Mouse (Mus musculus) liver, postnatal 0 days (tissue): ENCODE results near the gene Dach2. TPM values are rescaled to one million over a fixed set of nuclear protein-coding genes. Genes with fewer than 3 reads are reported as not detected.

Source experiments
- ATAC-seq: fragments of 200-750 bp; cut with Nextera tagmentation; 2 replicates; pipeline ENCODE4 v1.8.0; 2017; ENCODE audit warnings: mild to moderate bottlenecking, moderate library complexity
- DNase-seq: peaks from one replicate; pipeline ENCODE4 v3.0.0-alpha.2; 2016
- H3K27ac ChIP-seq: fragments of 300-500 bp; sonication (generic); 2 replicates; pipeline ENCODE4 v1.5.1; 2014; ENCODE audit warnings: antibody characterized with exemption, moderate library complexity, mild to moderate bottlenecking, low read depth
- H3K27me3 ChIP-seq: fragments of 300-500 bp; sonication (generic); 2 replicates; pipeline ENCODE4 v1.6.1; 2014; ENCODE audit warnings: low read length, control low read depth, mixed read lengths; ENCODE audit not compliant: insufficient read depth
- H3K36me3 ChIP-seq: fragments of 300-500 bp; sonication (generic); replicated peaks from 2 replicates; pipeline ENCODE4 v1.6.1; 2014; ENCODE audit warnings: mild to moderate bottlenecking, control low read depth, low read length, moderate library complexity, mixed read lengths; ENCODE audit not compliant: insufficient read depth
- H3K4me1 ChIP-seq: fragments of 300-500 bp; sonication (generic); 2 replicates; pipeline ENCODE4 v1.6.1; 2014; ENCODE audit warnings: antibody characterized with exemption, mild to moderate bottlenecking, control low read depth; ENCODE audit not compliant: insufficient read depth
- H3K4me2 ChIP-seq: fragments of 300-500 bp; sonication (generic); 2 replicates; pipeline ENCODE4 v1.6.1; 2014; ENCODE audit warnings: low read depth, mild to moderate bottlenecking, low read length, moderate library complexity, mixed read lengths
- H3K4me3 ChIP-seq: fragments of 300-500 bp; sonication (generic); 2 replicates; pipeline ENCODE4 v1.5.1; 2014; ENCODE audit warnings: low read depth, low read length
- H3K9ac ChIP-seq: fragments of 300-500 bp; sonication (generic); replicated peaks from 2 replicates; pipeline ENCODE4 v1.6.1; 2014; ENCODE audit warnings: mild to moderate bottlenecking, moderate library complexity
- H3K9me3 ChIP-seq: fragments of 300-500 bp; sonication (generic); 2 replicates; pipeline ENCODE4 v1.6.1; 2016; ENCODE audit warnings: mild to moderate bottlenecking, control low read depth, low read length, mixed read lengths
- CTCF ChIP-seq: sonication (generic); IDR thresholded peaks from 2 replicates; pipeline ENCODE4 v1.5.1; 2016; ENCODE audit warnings: antibody characterized with exemption, low read depth
- EP300 ChIP-seq: IDR thresholded peaks from 2 replicates; pipeline ENCODE4 v1.6.1; 2016; ENCODE audit warnings: antibody characterized with exemption, low read depth, mild to moderate bottlenecking
- WGBS: fragments of 180-500 bp; shearing (Covaris S2); extraction: QIAGEN DNeasy Blood & Tissue Kit; methylation state at CpG from one replicate; pipeline ENCODE4 v1.1.7; 2014; ENCODE audit not compliant: insufficient replicate concordance; 5-methylcytosine and 5-hydroxymethylcytosine counted together
- polyA plus RNA-seq: library from polyadenylated mRNA; unstranded; fragments of >200 nt; fragmentation: Nextera tagmentation; extraction: Ambion mirVana; gene quantifications from 2 replicates; pipeline ENCODE4 v1.2.1, GENCODE M21; 2015

Gene Dach2
- polyA plus RNA-seq, 1 experiment from 2014 or later: 0.20 TPM

DNA sequence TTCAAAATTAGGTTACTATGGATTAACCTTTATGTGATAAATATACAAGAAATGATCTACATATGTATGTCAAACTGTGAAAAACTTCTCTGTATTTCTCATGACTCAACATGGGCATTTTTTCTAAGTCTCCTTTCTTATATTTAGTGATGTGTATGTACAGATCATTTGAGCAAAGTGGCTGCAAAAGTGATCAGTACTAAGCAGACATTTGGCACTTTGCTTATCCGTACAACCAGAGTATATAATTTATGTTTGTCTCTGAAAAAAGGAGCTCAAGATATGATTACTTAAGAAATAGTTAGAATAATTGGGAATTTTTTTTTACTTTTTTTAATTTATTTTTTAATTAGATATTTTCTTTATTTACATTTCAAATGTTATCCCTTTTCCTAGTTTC lies 111.4 kb downstream of the Dach2 start:
- Histone ChIP-seq H3K36me3 (no peaks in the 10 kb centered on the region), H3K27me3 (no peaks in the 10 kb centered on the region), H3K9ac (no peak overlapping the region), H3K4me3 (no peak overlapping the region), H3K4me1 (no peaks in the 10 kb centered on the region), H3K27ac (no peak overlapping the region), H3K9me3 (no peaks in the 10 kb centered on the region), H3K4me2 (no peak overlapping the region)
- DNase-seq (no peak), ATAC-seq (no peak)
- 63% methylated on average over 1 of the region's 1 CpGs for WGBS
- TF ChIP-seq EP300: no peak
- no peak for TF ChIP-seq CTCF

DNA sequence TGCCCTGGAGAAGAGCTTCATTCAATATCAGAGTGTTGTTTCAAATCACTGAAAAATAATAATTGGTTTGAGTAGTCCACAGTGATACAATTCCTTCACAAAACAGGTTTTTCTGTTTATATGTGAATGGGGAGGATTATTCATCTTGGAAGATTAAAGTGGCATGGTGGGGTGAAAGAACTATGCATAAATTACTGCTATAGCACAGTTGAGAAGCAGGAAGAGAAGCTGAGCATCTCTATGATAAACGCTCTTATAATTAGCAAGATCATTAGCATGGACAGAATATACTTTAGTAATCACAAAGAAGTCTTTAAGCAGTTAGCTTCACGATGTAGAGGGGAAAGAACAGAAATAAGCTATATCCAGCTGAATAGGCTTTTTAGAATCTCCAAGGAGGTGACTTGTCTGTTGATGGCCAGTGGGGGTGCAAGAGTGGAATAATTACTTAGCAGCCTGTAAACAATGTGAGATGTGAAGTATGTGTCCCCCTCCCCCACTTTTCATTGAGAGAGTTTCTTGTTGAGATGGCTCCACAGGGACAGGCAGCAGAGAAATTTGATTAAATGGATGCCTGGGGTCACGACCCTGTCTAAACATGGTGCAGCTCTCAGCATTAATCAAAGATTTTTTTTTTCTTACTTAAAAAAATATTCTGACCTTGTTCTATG lies 124.3 kb downstream of the Dach2 start:
- H3K27me3 ChIP-seq: no peaks in the 10 kb centered on the region
- H3K9ac ChIP-seq: no peak overlapping the region
- no peaks in the 10 kb centered on the region for H3K36me3 ChIP-seq
- TF ChIP-seq EP300 (no peak), CTCF (no peak)
- H3K9me3 ChIP-seq: no peaks in the 10 kb centered on the region
- H3K4me1 ChIP-seq: no peaks in the 10 kb centered on the region
- DNase-seq (no peak), ATAC-seq (no peak)
- WGBS: 53% methylated on average over 3 of the region's 3 CpGs
- H3K4me2 ChIP-seq: no peak overlapping the region
- H3K4me3 ChIP-seq: no peak overlapping the region
- no peak overlapping the region for H3K27ac ChIP-seq

DNA sequence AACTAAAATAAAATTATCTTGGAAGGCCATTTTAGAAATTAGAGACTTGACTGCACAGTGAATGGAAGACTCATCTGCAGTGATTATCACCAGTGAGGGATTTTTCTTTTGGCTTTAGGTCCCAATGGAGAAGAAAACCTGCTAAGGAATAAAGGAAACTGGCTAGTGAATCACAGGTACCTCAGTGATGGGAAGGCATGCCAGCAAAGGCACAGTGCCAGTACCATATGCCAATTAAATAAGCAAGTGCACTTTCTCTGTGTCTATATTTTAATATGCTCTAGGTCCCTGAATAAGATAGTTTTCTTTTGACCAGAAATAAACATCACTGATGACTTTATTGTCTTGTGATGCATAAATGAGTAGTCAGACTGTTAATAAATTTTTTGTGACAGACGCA lies 184.8 kb downstream of the Dach2 start:
- WGBS: 70% methylated on average over 1 of the region's 1 CpGs
- no peak for ATAC-seq

DNA sequence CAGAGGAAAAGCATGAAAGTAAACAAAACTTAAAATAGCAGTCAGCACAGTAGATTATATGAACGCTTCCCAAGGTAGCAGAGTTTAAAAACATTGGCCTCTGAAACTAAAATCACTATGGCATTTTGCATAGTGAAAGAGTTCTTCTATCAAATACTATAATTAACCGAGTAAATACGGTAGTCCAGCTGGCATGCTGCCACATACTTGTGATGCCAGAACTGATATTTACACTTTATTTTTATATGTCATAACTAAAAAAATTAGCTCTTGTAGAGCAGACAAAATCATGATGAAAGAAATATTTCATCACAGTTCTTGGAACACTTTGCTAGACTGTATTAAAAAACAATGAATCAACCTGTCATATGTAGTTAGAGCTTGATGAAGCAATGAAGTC lies 247.8 kb downstream of the Dach2 start:
- H3K4me1 ChIP-seq: no peaks in the 10 kb centered on the region
- no peak overlapping the region for H3K4me3 ChIP-seq
- H3K4me2 ChIP-seq: no peak overlapping the region
- TF ChIP-seq EP300 (no peak), CTCF (no peak)
- WGBS: 68% methylated on average over 3 of the region's 3 CpGs
- no peak for DNase-seq
- no peak for ATAC-seq
- H3K9ac ChIP-seq: no peak overlapping the region
- no peaks in the 10 kb centered on the region for H3K9me3 ChIP-seq
- H3K27ac ChIP-seq: no peak overlapping the region
- no peaks in the 10 kb centered on the region for H3K27me3 ChIP-seq
- no peaks in the 10 kb centered on the region for H3K36me3 ChIP-seq

More for the DNA sequence above, 184.8 kb downstream of the Dach2 start:
- Histone ChIP-seq H3K4me1 (no peaks in the 10 kb centered on the region), H3K9ac (no peak overlapping the region), H3K4me3 (no peak overlapping the region), H3K4me2 (no peak overlapping the region), H3K27me3 (no peaks in the 10 kb centered on the region), H3K9me3 (no peaks in the 10 kb centered on the region), H3K36me3 (no peaks in the 10 kb centered on the region), H3K27ac (no peak overlapping the region)
- no peak for DNase-seq
- TF ChIP-seq CTCF (no peak), EP300 (no peak)

DNA sequence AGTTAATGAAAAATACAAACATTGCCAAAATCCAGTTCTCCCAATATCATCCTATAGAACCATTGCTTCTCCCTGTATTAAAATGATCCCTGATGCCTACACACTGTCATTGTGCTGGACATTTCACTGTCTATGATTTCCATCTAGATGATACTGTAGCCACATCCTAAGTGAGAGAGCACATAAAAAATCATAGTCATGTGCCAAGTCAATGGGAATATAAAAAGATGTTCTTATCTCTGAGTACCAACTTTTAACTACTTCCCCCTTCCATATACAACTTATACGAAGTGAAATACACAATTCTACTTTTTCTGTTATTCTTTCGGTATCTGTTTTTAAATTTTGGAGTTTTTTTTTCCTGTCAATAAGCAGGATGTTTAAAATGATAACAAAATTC lies 266.6 kb downstream of the Dach2 start:
- DNase-seq (no peak), ATAC-seq (no peak)
- Histone ChIP-seq H3K9ac (no peak overlapping the region), H3K27me3 (no peaks in the 10 kb centered on the region), H3K36me3 (no peaks in the 10 kb centered on the region), H3K4me3 (no peak overlapping the region), H3K4me2 (no peak overlapping the region), H3K27ac (no peak overlapping the region), H3K4me1 (no peaks in the 10 kb centered on the region), H3K9me3 (no peaks in the 10 kb centered on the region)
- WGBS: 47% methylated on average over 2 of the region's 2 CpGs
- no peak for TF ChIP-seq EP300
- no peak for TF ChIP-seq CTCF

DNA sequence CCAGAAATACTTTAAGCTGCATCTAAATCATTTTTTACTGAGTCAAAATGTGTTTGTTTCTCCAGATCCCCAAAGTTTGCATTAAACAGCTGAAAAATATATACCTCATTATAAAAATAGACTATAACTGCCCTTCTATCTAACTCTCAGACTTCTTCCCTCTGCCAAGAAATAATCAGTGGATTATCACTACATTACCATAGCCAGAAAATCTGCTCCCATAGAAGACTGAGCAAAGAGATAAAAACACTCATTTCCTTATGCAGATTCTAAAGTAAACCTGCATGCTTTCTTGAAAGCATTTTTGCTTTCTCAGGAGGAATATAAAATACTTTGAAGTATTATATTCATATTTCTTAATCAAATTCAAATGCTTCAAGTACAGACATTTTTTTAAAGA lies 368.8 kb downstream of the Dach2 start:
- no peaks in the 10 kb centered on the region for H3K9me3 ChIP-seq
- TF ChIP-seq CTCF (no peak), EP300 (no peak)

DNA sequence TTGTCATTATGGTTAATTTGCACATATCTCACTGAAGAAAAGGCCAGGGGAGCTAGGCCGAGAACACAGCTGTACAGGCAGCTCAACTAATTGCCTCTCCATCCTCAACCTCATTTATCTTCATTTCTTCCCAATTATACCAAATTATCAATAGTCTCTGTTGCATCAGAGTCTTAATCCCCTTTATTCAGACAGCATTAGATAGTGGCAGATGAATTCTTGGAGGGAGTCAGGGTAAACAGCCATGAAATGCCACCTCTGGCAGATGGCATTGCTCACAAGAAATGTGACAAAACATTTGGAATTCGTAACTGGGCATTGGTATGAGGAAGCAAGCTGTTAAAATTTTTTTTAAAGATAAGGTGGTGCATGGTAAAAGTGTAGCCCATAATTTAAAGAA lies 389.9 kb downstream of the Dach2 start:
- Histone ChIP-seq H3K4me1 (no peaks in the 10 kb centered on the region), H3K27ac (no peak overlapping the region), H3K4me3 (no peak overlapping the region), H3K9ac (no peak overlapping the region), H3K9me3 (no peaks in the 10 kb centered on the region), H3K4me2 (no peak overlapping the region), H3K36me3 (no peaks in the 10 kb centered on the region), H3K27me3 (no peaks in the 10 kb centered on the region)
- TF ChIP-seq EP300: no peak
- no peak for TF ChIP-seq CTCF
- WGBS: 58% methylated on average over 2 of the region's 2 CpGs
- DNase-seq (no peak), ATAC-seq (no peak)

More for the DNA sequence above, 368.8 kb downstream of the Dach2 start:
- Histone ChIP-seq H3K27ac (no peak overlapping the region), H3K4me3 (no peak overlapping the region), H3K36me3 (no peaks in the 10 kb centered on the region), H3K4me2 (no peak overlapping the region), H3K27me3 (no peaks in the 10 kb centered on the region), H3K9ac (no peak overlapping the region), H3K4me1 (no peaks in the 10 kb centered on the region)
- no peak for DNase-seq
- no peak for ATAC-seq
